Mouse (Mus musculus): ENCODE data around the gene Tmem92. TPM values are rescaled to one million over a fixed set of nuclear protein-coding genes. Genes with fewer than 3 reads are reported as not detected.

The Tmem92 gene
- polyA plus RNA-seq (2017; shearing (Covaris generic)) = under 1 TPM in 1 of 2 experiments, not detected in 1; 0.33 TPM

DNA sequence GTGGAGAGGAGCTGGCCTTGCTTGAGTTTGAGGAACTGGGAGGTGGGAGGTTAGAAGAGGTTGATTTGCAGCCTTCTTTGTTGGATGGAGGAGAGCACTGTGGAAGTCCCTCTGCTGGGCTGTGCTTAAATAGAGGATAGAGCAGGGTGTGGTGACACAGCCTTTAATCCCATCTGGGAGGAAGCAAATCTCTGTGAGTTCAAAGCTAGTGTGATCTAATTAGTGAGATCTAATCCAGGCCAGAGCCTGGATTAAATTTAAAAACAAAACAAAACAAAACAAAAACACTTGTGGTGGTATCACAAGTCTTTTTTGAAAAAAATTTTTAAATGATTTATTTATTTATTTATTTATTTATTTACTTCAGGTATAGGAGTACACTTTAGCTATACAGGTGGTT, at the start of gene Tmem92:
Gene Tmem92 (minus strand): TSS at position 101 of the 400 bp plus-strand sequence.

DNA sequence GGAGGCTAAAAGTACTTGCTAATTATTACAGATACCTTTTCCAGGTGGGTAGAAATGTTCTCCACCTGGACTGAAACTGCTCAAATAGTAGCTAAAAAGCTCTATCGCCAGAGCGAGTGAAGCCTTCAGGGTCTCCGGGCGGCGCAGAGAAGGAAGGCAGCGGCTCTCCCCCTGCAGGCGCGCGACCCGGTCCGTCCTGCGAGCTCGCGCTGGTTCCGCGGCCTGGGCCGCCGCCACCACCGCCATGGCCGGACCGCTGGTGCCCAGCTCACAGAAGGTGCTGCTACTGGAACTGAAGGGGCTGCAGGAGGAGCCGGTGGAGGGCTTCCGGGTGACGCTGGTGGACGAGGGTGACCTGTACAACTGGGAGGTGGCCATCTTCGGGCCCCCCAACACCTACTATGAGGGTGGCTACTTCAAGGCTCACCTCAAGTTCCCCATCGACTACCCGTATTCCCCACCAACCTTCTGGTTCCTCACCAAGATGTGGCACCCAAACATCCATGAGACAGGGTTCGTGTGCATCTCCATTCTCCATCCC, 40.7 kb downstream of the Tmem92 start, which contains the start of gene Cdc34b:
Gene Cdc34b (plus strand): TSS at position 51 of the 541 bp plus-strand sequence.

Other genes with a start within 250 kb of the Tmem92 start
- gene Rsad1, start 233.4 kb downstream of the Tmem92 start, polyA plus RNA-seq (2017; shearing (Covaris generic)) = 1 to 10 TPM; 1.7 TPM
- gene Chad, start 217.7 kb downstream of the Tmem92 start, polyA plus RNA-seq (2017; shearing (Covaris generic)) = under 1 TPM; 0.13 to 0.50 TPM
- 1 to 10 TPM; 4.9 to 8.5 TPM for gene Acsf2, start 180.8 kb downstream of the Tmem92 start, polyA plus RNA-seq (2017; shearing (Covaris generic))
- gene Lrrc59, start 152.9 kb downstream of the Tmem92 start, polyA plus RNA-seq (2017; shearing (Covaris generic)) = 10 to 100 TPM; 65.7 to 80.1 TPM
- gene Mrpl27, start 128.9 kb downstream of the Tmem92 start, polyA plus RNA-seq (2017; shearing (Covaris generic)) = 100 to 1,000 TPM in 1 of 2 experiments, 10 to 100 TPM in 1; 74.4 to 106 TPM
- 1 to 10 TPM; 2.1 to 3.9 TPM for gene Eme1, start 128.7 kb downstream of the Tmem92 start, polyA plus RNA-seq (2017; shearing (Covaris generic))
- 10 to 100 TPM; 31.9 to 37.5 TPM for gene Xylt2, start 105.2 kb downstream of the Tmem92 start, polyA plus RNA-seq (2017; shearing (Covaris generic))
- gene Gm11541, start 78.2 kb downstream of the Tmem92 start, polyA plus RNA-seq (2017; shearing (Covaris generic)) = under 1 TPM in 1 of 2 experiments, not detected in 1; 0.17 TPM
- gene Cdc34b, start 40.9 kb downstream of the Tmem92 start, polyA plus RNA-seq (2017; shearing (Covaris generic)) = under 1 TPM in 1 of 2 experiments, not detected in 1; 0.23 TPM
- gene Col1a1, start 153.5 kb upstream of the Tmem92 start, polyA plus RNA-seq (2017; shearing (Covaris generic)) = under 1 TPM; 0.51 to 0.80 TPM
- not detected for gene Hils1, start 184.9 kb upstream of the Tmem92 start, polyA plus RNA-seq (2017; shearing (Covaris generic))
- not detected for gene Sgca, start 193.6 kb upstream of the Tmem92 start, polyA plus RNA-seq (2017; shearing (Covaris generic))
- gene Ppp1r9b, start 208.3 kb upstream of the Tmem92 start, polyA plus RNA-seq (2017; shearing (Covaris generic)) = 10 to 100 TPM; 22.0 to 38.5 TPM
- under 1 TPM; 0.20 to 0.44 TPM for gene Samd14, start 227.2 kb upstream of the Tmem92 start, polyA plus RNA-seq (2017; shearing (Covaris generic))

Data from activated CD4-positive, CD25-positive, alpha-beta regulatory T cell (primary cell).